Mouse (Mus musculus) large intestine, adult 2 months (tissue): ENCODE measurements around the gene Irs2. TPM values are rescaled to one million over a fixed set of nuclear protein-coding genes. Genes with fewer than 3 reads are reported as not detected.

Source experiments
- DNase-seq: peaks from one replicate; pipeline ENCODE4 v3.0.0-alpha.2; 2012; ENCODE audit warnings: low read depth, low spot score
- WGBS: fragments of 180-500 bp; shearing (Covaris S2); methylation state at CpG from one replicate; pipeline ENCODE4 v1.1.7; 2018; 5-methylcytosine and 5-hydroxymethylcytosine counted together
- polyA plus RNA-seq: library from polyadenylated mRNA; depleted of rRNA; stranded (reverse); fragments of >200 nt; gene quantifications from 2 replicates; pipeline ENCODE4 v1.2.3, GENCODE M21; 2012

The Irs2 gene
- polyA plus RNA-seq, 1 experiment = 5.9 TPM

- DNase-seq = no peak
- 46% methylated on average over 10 of the region's 10 CpGs for WGBS
Measured at GRCm38 (mm10) chr8:10964511-10965099, 43.7 kb downstream of the Irs2 start.

DNA sequence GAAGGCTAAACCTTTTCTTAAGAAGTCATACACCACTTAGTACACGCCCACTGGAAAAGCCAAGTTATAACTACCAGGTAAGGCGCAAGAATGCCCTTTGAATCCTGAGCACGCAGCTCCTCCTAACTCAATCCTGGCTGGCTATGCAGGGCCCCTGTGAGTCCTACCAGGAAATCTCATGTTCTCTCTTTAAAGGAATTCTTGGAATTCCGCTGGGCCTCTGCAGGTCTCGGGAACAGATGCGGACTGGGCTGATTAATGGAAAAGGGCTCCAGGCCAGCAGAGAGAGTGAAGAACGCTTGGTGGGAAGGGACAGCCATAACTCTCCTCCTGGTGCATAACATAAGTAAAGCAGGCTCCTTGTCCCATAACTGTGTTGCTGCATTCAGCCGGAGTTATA is 46.3 kb downstream of the Irs2 start:
- 21% methylated on average over 8 of the region's 8 CpGs for WGBS

DNA sequence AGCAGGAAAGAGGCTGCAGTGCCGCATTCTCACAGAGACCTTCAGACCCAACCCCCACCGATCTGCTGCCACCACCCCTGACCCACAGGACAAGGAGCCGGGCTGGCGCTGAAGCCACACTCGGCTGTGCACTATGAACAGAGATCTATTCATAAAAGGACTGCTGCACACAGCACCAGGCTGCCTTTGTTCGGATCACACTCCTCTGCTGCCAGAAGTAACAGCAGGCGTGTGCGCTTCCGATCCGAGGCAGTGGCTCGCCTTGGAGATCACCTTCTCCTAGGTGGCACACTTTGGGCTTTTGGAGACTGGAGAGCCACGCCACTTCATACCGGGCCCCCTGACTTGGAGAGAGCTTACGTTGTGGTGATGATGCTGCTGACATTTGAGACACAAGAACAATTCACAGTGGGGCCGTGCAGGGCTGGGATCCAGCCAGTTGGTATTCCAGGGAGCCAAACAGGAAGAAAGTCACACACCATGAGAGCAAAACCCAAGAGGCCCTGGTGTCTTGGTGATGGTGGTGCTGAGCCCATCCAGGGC is 47.9 kb downstream of the Irs2 start:
- 27% methylated on average over 15 of the region's 15 CpGs for WGBS
- DNase-seq = no peak

More for the DNA sequence above, 46.3 kb downstream of the Irs2 start:
- DNase-seq = no peak

DNA sequence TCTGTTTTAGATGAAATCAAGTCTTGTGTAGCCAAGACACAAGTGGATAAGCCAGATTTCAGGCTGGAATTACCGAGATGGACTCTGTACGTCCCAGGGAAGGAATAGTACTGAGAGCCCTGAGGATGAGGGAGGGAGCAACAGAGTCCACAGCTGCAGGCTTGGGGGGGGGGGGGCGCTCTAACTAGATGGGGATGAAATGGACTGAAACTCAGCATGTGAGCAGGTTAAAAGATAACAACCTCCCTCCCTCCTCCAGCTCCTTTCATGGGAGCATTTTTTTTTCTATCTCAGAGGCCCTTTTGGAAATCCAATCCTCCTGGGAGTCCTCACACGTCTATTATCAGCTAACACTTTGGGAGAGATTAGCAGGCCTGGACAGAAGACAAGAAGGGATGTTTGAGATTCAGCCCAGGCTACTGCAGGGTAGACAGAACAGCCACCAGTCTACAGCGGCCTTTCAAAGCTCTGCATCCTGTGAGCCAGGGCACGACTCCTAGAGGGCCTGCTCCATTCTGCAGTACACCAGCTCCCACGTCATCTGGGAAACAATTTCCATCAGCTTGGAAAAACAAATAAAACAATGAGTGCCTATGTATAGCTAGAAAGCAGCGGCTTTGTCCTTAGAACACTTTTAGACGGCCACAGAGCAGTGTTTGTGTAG is 50.8 kb downstream of the Irs2 start:
- DNase-seq = no peak
- 44% methylated on average over 9 of the region's 9 CpGs for WGBS

- 5% methylated on average over 11 of the region's 11 CpGs for WGBS
- DNase-seq = no peak
Measured at GRCm38 (mm10) chr8:10953346-10954053, 54.8 kb downstream of the Irs2 start.

- WGBS = 59% methylated on average over 5 of the region's 5 CpGs
Measured at GRCm38 (mm10) chr8:10952706-10953105, 55.6 kb downstream of the Irs2 start.

GRCm38 (mm10) chr8:10952235-10952634 is 56.0 kb downstream of the Irs2 start:
- DNase-seq = no peak
- WGBS = 91% methylated on average over 2 of the region's 2 CpGs

More at GRCm38 (mm10) chr8:10952706-10953105, 55.6 kb downstream of the Irs2 start:
- DNase-seq = no peak

DNA sequence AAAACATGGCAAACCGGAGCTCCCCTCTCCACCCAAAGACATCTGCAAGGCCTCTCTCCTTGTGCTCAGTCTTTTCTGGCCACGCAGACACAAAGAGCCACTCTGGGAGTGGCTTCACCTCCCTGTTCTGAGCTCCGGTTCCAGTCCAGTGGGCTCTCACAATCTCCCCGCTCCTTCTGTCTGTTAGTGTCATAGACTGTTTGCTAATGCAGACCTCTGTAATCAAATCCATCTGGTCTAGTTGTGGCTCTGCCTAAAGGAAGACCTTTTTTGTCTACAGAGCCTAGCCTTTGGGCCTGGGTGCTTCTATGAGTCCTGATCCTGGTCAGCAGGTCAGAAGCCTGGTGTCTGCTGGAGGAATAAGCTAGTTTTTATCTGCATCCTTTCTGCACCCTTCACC is 56.7 kb downstream of the Irs2 start:
- 81% methylated on average over 4 of the region's 4 CpGs for WGBS
- DNase-seq = no peak

- peak; percentile 98 for DNase-seq
- WGBS = under 1% methylated on average over 23 of the region's 23 CpGs
Measured at GRCm38 (mm10) chr8:10945939-10946740, 62.1 kb downstream of the Irs2 start.

DNA sequence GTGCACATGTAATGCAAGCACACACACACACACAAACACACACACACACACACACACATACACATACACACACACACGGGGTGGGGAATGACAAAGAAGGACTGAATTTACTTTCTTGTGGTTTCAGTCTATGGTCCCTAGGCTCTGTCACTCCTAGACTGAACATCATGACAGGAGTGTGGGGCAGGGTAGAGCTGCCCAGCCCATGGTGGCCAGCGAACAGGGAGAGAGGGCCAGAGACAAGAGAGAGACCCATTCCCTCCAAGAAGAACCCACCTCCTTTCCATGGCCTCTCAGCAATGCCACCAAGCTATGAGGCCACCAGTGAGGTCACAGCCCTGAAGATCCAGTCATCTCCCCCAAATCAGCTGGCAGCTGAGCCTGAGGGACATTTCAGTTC is 62.8 kb downstream of the Irs2 start:
- DNase-seq = no peak
- 28% methylated on average over 2 of the region's 2 CpGs for WGBS

DNA sequence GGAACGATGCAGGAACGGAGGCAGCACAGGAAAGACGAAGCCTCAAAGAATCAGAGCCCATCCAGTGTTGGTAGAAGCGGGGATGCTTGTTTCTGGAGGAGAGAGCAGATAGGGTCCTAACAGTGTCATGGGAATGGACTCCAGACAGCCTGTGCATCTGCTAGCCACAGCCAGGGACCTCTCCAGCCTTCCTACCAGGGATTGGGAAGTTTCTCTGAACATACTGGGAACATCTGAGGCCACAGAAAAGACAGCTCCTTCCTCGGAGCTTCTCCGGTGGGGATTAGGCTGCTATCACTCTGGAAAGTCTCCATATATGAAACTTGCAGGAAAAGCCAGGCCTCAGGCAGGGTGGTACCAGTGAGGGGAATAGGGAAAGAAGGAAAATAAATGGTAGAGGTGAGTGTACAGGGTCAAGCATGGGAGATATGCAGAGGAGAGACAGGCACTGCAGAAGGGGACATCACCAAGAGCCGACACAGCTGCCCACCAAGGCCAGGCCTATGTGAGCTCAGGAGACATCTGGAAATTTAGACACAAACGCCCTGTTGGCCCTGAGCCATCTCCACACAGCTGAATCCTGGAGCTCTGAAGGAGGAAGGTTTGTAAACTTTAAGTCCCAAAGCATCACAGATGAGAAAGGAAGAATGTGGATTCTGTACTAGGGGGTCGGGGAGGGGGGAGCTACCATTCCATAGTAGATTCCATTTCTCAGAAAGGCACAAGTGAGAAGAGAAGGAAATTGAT is 64.8 kb downstream of the Irs2 start:
- DNase-seq = no peak
- 71% methylated on average over 9 of the region's 9 CpGs for WGBS

- 77% methylated on average over 6 of the region's 6 CpGs for WGBS
- no peak for DNase-seq
Measured at GRCm38 (mm10) chr8:10939883-10940282, 68.4 kb downstream of the Irs2 start.

GRCm38 (mm10) chr8:10939210-10939782 is 69.0 kb downstream of the Irs2 start:
- 81% methylated on average over 3 of the region's 3 CpGs for WGBS
- no peak for DNase-seq

- 93% methylated on average over 6 of the region's 6 CpGs for WGBS
Measured at GRCm38 (mm10) chr8:10938284-10938683, 70.0 kb downstream of the Irs2 start.

GRCm38 (mm10) chr8:10936646-10937045 is 71.6 kb downstream of the Irs2 start:
- no peak for DNase-seq
- 40% methylated on average over 9 of the region's 9 CpGs for WGBS

More at GRCm38 (mm10) chr8:10938284-10938683, 70.0 kb downstream of the Irs2 start:
- DNase-seq = no peak

DNA sequence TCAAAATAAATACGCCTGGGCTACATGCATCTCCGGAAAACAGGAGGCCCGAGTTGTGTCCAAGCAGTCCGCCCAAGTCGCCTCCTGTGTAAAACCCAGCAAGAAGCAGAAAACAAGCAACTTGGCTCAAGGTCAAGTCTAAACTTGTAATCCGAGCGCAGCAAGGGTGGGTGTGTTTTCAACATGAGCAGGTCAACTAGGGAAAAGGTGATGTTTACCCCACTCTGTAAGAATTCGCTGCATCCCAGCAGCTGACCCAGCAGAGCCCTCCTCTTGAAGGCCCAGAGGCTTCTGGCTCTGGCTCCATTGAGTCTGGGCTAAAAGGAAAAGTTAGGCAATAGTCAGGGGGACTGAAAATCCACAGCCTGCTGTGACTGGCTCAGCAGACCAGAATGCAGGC is 73.0 kb downstream of the Irs2 start:
- WGBS = 40% methylated on average over 8 of the region's 8 CpGs
- DNase-seq = no peak
